Mouse (Mus musculus) midbrain, embryonic 12.5 days (tissue): Measurements from ENCODE around the gene Npm1. TPM values are rescaled to one million over a fixed set of nuclear protein-coding genes. Genes with fewer than 3 reads are reported as not detected.

ENCODE experiments used
- ATAC-seq: fragments of 200-750 bp; cut with Nextera tagmentation; 2 replicates; pipeline ENCODE4 v1.8.0; 2017; ENCODE audit warnings: low read depth, moderate TSS enrichment, moderate library complexity; ENCODE audit not compliant: low FRiP score
- H3K27ac ChIP-seq: fragments of 300-500 bp; sonication (generic); replicated peaks from 2 replicates; pipeline ENCODE4 v1.5.1; 2016; ENCODE audit warnings: mild to moderate bottlenecking
- H3K27me3 ChIP-seq: fragments of 300-500 bp; sonication (generic); 2 replicates; pipeline ENCODE4 v1.6.1; 2016; ENCODE audit warnings: mild to moderate bottlenecking
- H3K36me3 ChIP-seq: fragments of 300-500 bp; sonication (generic); 2 replicates; pipeline ENCODE4 v1.6.1; 2016
- H3K4me1 ChIP-seq: fragments of 300-500 bp; sonication (generic); 2 replicates; pipeline ENCODE4 v1.6.1; 2016
- H3K4me2 ChIP-seq: fragments of 300-500 bp; sonication (generic); replicated peaks from 2 replicates; pipeline ENCODE4 v1.6.1; 2016; ENCODE audit warnings: mild to moderate bottlenecking, moderate library complexity
- H3K4me3 ChIP-seq: fragments of 300-500 bp; sonication (generic); 2 replicates; pipeline ENCODE4 v1.5.1; 2016; ENCODE audit warnings: mild to moderate bottlenecking
- H3K9ac ChIP-seq: fragments of 300-500 bp; sonication (generic); replicated peaks from 2 replicates; pipeline ENCODE4 v1.6.1; 2016; ENCODE audit warnings: mild to moderate bottlenecking, moderate library complexity
- H3K9me3 ChIP-seq: fragments of 300-500 bp; sonication (generic); 2 replicates; pipeline ENCODE4 v1.6.1; 2016; ENCODE audit warnings: mild to moderate bottlenecking
- WGBS: fragments of 180-500 bp; shearing (Covaris S2); methylation state at CpG from one replicate; pipeline ENCODE4 v1.1.7; 2016; 5-methylcytosine and 5-hydroxymethylcytosine counted together
- polyA plus RNA-seq: library from polyadenylated mRNA; unstranded; fragments of >200 nt; fragmentation: Nextera tagmentation; extraction: Ambion mirVana; gene quantifications from 2 replicates; pipeline ENCODE4 v1.2.1, GENCODE M21; 2016

The Npm1 gene
- 647 and 719 TPM in 2 replicates for polyA plus RNA-seq

- H3K9me3 ChIP-seq: no peaks in the 10 kb centered on the region
- no peaks in the 10 kb centered on the region; the same call in 1 of the 2 replicates for H3K27me3 ChIP-seq
- H3K27ac ChIP-seq: peak within 1 kb of the TSS; percentile 94
- H3K4me1 ChIP-seq: peaks cover 11% of the 10 kb centered on the region; the same call in 1 of the 2 replicates
- WGBS: 4% methylated on average over 49 of the region's 49 CpGs
- H3K9ac ChIP-seq: peak within 1 kb of the TSS; percentile 84
- peaks cover 27% of the 10 kb centered on the region for H3K36me3 ChIP-seq
- peak; percentile 93 for ATAC-seq
- H3K4me3 ChIP-seq: peak within 1 kb of the TSS; percentile 88
- H3K4me2 ChIP-seq: peak within 1 kb of the TSS; percentile 93
Measured at GRCm38 (mm10) chr11:33162998-33163506, at the start of gene Npm1. Gene Npm1, minus strand, starts transcription at chr11:33163206.

- no peak overlapping the region for H3K27ac ChIP-seq
- H3K27me3 ChIP-seq: peaks cover 63% of the 10 kb centered on the region
- 78% methylated on average over 2 of the region's 2 CpGs for WGBS
- no peaks in the 10 kb centered on the region for H3K36me3 ChIP-seq
- no peak overlapping the region for H3K9ac ChIP-seq
- ATAC-seq: no peak
- H3K9me3 ChIP-seq: no peaks in the 10 kb centered on the region
- no peak overlapping the region for H3K4me3 ChIP-seq
- peaks cover 20% of the 10 kb centered on the region for H3K4me1 ChIP-seq
- no peak overlapping the region for H3K4me2 ChIP-seq
Measured at GRCm38 (mm10) chr11:33207411-33207810, 44.4 kb upstream of the Npm1 start.

GRCm38 (mm10) chr11:33204966-33205365 lies 42.0 kb upstream of the Npm1 start:
- Histone ChIP-seq H3K27me3 (peaks cover 88% of the 10 kb centered on the region), H3K36me3 (no peaks in the 10 kb centered on the region), H3K27ac (no peak overlapping the region), H3K9me3 (no peaks in the 10 kb centered on the region), H3K4me3 (no peak overlapping the region), H3K4me1 (peaks cover 41% of the 10 kb centered on the region), H3K4me2 (no peak overlapping the region), H3K9ac (no peak overlapping the region)
- 8% methylated on average over 3 of the region's 3 CpGs for WGBS
- no peak for ATAC-seq

- H3K9me3 ChIP-seq: no peaks in the 10 kb centered on the region
- H3K9ac ChIP-seq: no peak overlapping the region
- ATAC-seq: no peak
- H3K27ac ChIP-seq: no peak overlapping the region
- peaks cover 41% of the 10 kb centered on the region for H3K4me1 ChIP-seq
- peaks cover 93% of the 10 kb centered on the region for H3K27me3 ChIP-seq
- H3K4me3 ChIP-seq: peak overlapping the region; percentile 39
- under 1% methylated on average over 18 of the region's 18 CpGs for WGBS
- H3K4me2 ChIP-seq: peak overlapping the region; percentile 53
- no peaks in the 10 kb centered on the region for H3K36me3 ChIP-seq
Measured at GRCm38 (mm10) chr11:33204329-33204705, 41.3 kb upstream of the Npm1 start.

- Histone ChIP-seq H3K9me3 (no peaks in the 10 kb centered on the region), H3K4me1 (peaks cover 41% of the 10 kb centered on the region), H3K36me3 (no peaks in the 10 kb centered on the region), H3K9ac (peak within 1 kb of the TSS; percentile 32), H3K4me2 (peak within 1 kb of the TSS; percentile 53), H3K27ac (no peak within 1 kb of the TSS), H3K27me3 (peaks cover 98% of the 10 kb centered on the region), H3K4me3 (peak within 1 kb of the TSS; percentile 39)
- WGBS: under 1% methylated on average over 81 of the region's 81 CpGs
- ATAC-seq: peak; percentile 53
Measured at GRCm38 (mm10) chr11:33203383-33204328, 40.6 kb upstream of the Npm1 start, which contains the start of gene Tlx3. Gene Tlx3, minus strand, starts transcription at chr11:33203589.

- WGBS: 1% methylated on average over 46 of the region's 47 CpGs
- no peak; the same call in 1 of the 2 replicates for ATAC-seq
- Histone ChIP-seq H3K9me3 (no peaks in the 10 kb centered on the region), H3K36me3 (no peaks in the 10 kb centered on the region), H3K27me3 (peaks cover 98% of the 10 kb centered on the region), H3K4me3 (peak overlapping the region; percentile 39), H3K4me1 (peaks cover 41% of the 10 kb centered on the region), H3K4me2 (peak overlapping the region; percentile 53), H3K9ac (peak overlapping the region; percentile 32), H3K27ac (no peak overlapping the region)
Measured at GRCm38 (mm10) chr11:33202972-33203371, 40.0 kb upstream of the Npm1 start.

- Histone ChIP-seq H3K9ac (no peak overlapping the region), H3K4me3 (peak overlapping the region; percentile 39), H3K4me1 (peaks cover 41% of the 10 kb centered on the region), H3K4me2 (peak overlapping the region; percentile 53), H3K9me3 (peaks cover 6% of the 10 kb centered on the region; the same call in 1 of the 2 replicates), H3K27me3 (peaks cover 98% of the 10 kb centered on the region), H3K27ac (no peak overlapping the region), H3K36me3 (no peaks in the 10 kb centered on the region)
- under 1% methylated on average over 37 of the region's 37 CpGs for WGBS
- ATAC-seq: no peak
Measured at GRCm38 (mm10) chr11:33202296-33202695, 39.3 kb upstream of the Npm1 start.

GRCm38 (mm10) chr11:33201626-33202010 lies 38.6 kb upstream of the Npm1 start:
- H3K4me1 ChIP-seq: peaks cover 41% of the 10 kb centered on the region
- WGBS: under 1% methylated on average over 19 of the region's 19 CpGs

GRCm38 (mm10) chr11:33200764-33201625 lies 38.0 kb upstream of the Npm1 start:
- no peaks in the 10 kb centered on the region for H3K36me3 ChIP-seq
- ATAC-seq: peak; percentile 32
- peaks cover 7% of the 10 kb centered on the region; the same call in 1 of the 2 replicates for H3K9me3 ChIP-seq
- peak overlapping the region; percentile 37 for H3K9ac ChIP-seq
- no peak overlapping the region for H3K27ac ChIP-seq
- peak overlapping the region; percentile 35 for H3K4me3 ChIP-seq
- WGBS: under 1% methylated on average over 73 of the region's 76 CpGs
- H3K27me3 ChIP-seq: peaks cover 99% of the 10 kb centered on the region
- peak overlapping the region; percentile 57 for H3K4me2 ChIP-seq
- H3K4me1 ChIP-seq: peaks cover 41% of the 10 kb centered on the region

More at GRCm38 (mm10) chr11:33201626-33202010, 38.6 kb upstream of the Npm1 start:
- peak overlapping the region; percentile 57 for H3K4me2 ChIP-seq
- H3K27me3 ChIP-seq: peaks cover 99% of the 10 kb centered on the region
- peaks cover 7% of the 10 kb centered on the region; the same call in 1 of the 2 replicates for H3K9me3 ChIP-seq
- H3K9ac ChIP-seq: peak overlapping the region; percentile 37
- no peak overlapping the region for H3K27ac ChIP-seq
- no peak; the same call in 1 of the 2 replicates for ATAC-seq
- peak overlapping the region; percentile 35 for H3K4me3 ChIP-seq
- H3K36me3 ChIP-seq: no peaks in the 10 kb centered on the region

GRCm38 (mm10) chr11:33199906-33200763 lies 37.1 kb upstream of the Npm1 start:
- H3K36me3 ChIP-seq: no peaks in the 10 kb centered on the region
- H3K9ac ChIP-seq: no peak overlapping the region

More at GRCm38 (mm10) chr11:33199906-33200763, 37.1 kb upstream of the Npm1 start:
- no peak overlapping the region for H3K27ac ChIP-seq
- peaks cover 45% of the 10 kb centered on the region for H3K4me1 ChIP-seq
- under 1% methylated on average over 45 of the region's 45 CpGs for WGBS
- peak overlapping the region; percentile 57 for H3K4me2 ChIP-seq
- no peak for ATAC-seq
- H3K9me3 ChIP-seq: peaks cover 7% of the 10 kb centered on the region; the same call in 1 of the 2 replicates
- peaks cover 99% of the 10 kb centered on the region for H3K27me3 ChIP-seq
- H3K4me3 ChIP-seq: peak overlapping the region; percentile 35
